Comparison of ENCODE assay signal across 8 mouse cellular contexts in genomic region chr5:37246138-37246910, GRCm38 (mm10). TPM values are rescaled to one million over a fixed set of nuclear protein-coding genes. Genes with fewer than 3 reads are reported as not detected.
DNase-seq lines count a peak whose midpoint lies in the region; ATAC-seq and TF ChIP-seq lines count a peak whose summit lies in the region.

No protein-coding gene starts in this region.

- dilution Hi-C loops in CH12.LX (cut with MboI; ENCODE audit: extremely low pct_ligation_motif_present, extremely low pct_unique_long_range_greater_than_20kb, low sequenced_read_pairs): no loop called here

- H3K4me1 ChIP-seq in heart, adult 2 months (ENCODE audit: control insufficient read depth, insufficient read depth, low read length): no peaks in the 10 kb centered on the region; the same call in 1 of the 2 replicates
- peaks cover 9 to 36% of the 10 kb centered on the region in 2 experiments for H3K4me1 ChIP-seq in CH12.LX (ENCODE audit: control insufficient read depth in 1 of 2, insufficient read depth in 2 of 2)
- H3K4me1 ChIP-seq in embryonic facial prominence, embryonic 10.5 days: peaks cover 55% of the 10 kb centered on the region
- peaks cover 9% of the 10 kb centered on the region for H3K4me1 ChIP-seq in intestine, embryonic 14.5 days (replicated peaks; ENCODE audit: control insufficient read depth, insufficient read depth, low read length)
- peaks cover 76% of the 10 kb centered on the region for H3K4me1 ChIP-seq in neural tube, embryonic 12.5 days

- no peak overlapping the region for H3K27ac ChIP-seq in heart, adult 2 months
- H3K27ac ChIP-seq in CH12.LX (ENCODE audit: insufficient read depth, low read depth): peak overlapping the region; percentile 26; the same call in 1 of the 2 replicates
- H3K27ac ChIP-seq in embryonic facial prominence, embryonic 10.5 days (replicated peaks): peak overlapping the region; percentile 87
- H3K27ac ChIP-seq in intestine, embryonic 14.5 days (ENCODE audit: low read depth): no peak overlapping the region
- peak overlapping the region; percentile 90 for H3K27ac ChIP-seq in neural tube, embryonic 12.5 days

- in situ Hi-C loops in CH12.LX (cut with MboI; ENCODE audit: low pct_ligation_motif_present, low pct_unique_long_range_greater_than_20kb, low sequenced_read_pairs): loop anchor here (5.0 kb wide), 1 partner anchor 41 kb away; no protein-coding TSS in a partner anchor

- TF ChIP-seq EP300 in heart, adult 2 months (IDR thresholded peaks at IDR 0.05; ENCODE audit: insufficient read depth, low read depth, low read length): no peak
- TF ChIP-seq EP300 in CH12.LX (IDR thresholded peaks at IDR 0.05; ENCODE audit: low read length): peak; percentile 79

- H3K4me3 ChIP-seq in heart, adult 2 months: peak overlapping the region; percentile 52
- peak overlapping the region; percentile 45 to 73 (median 61) for H3K4me3 ChIP-seq in CH12.LX (replicated peaks in 1 of 3; ENCODE audit: low read depth in 2 of 3, low read length in 2 of 3, poor library complexity in 1 of 3)
- peak overlapping the region; percentile 80 for H3K4me3 ChIP-seq in embryonic facial prominence, embryonic 10.5 days
- H3K4me3 ChIP-seq in intestine, embryonic 14.5 days (ENCODE audit: low read depth, low read length): peak overlapping the region; percentile 50
- H3K4me3 ChIP-seq in neural tube, embryonic 12.5 days: peak overlapping the region; percentile 76

- ATAC-seq in intestine, embryonic 14.5 days (replicated peaks; ENCODE audit: low FRiP score, low TSS enrichment, low read depth): peak; percentile 7; the same call in 1 of the 2 replicates
- peak; percentile 58 for ATAC-seq in neural tube, embryonic 12.5 days (ENCODE audit: low FRiP score, low read depth)

- H3K4me2 ChIP-seq in CH12.LX (ENCODE audit: insufficient read depth, low read depth, poor library complexity, severe bottlenecking): peak overlapping the region; percentile 32
- H3K4me2 ChIP-seq in intestine, embryonic 14.5 days (ENCODE audit: low read length): peak overlapping the region; percentile 68
- peak overlapping the region; percentile 78 for H3K4me2 ChIP-seq in neural tube, embryonic 12.5 days (replicated peaks)

- TF ChIP-seq CTCF in heart, adult 2 months (IDR thresholded peaks at IDR 0.05): no peak
- TF ChIP-seq CTCF in CH12.LX (conservative IDR thresholded peaks at IDR 0.05 in 1 of 2, IDR thresholded peaks at IDR 0.05 in 1 of 2; ENCODE audit: low read depth in 2 of 2, low read length in 2 of 2): no peak

- H3K9me3 ChIP-seq in CH12.LX (replicated peaks; ENCODE audit: low read length): peaks cover 10% of the 10 kb centered on the region
- H3K9me3 ChIP-seq in embryonic facial prominence, embryonic 10.5 days: no peaks in the 10 kb centered on the region
- no peaks in the 10 kb centered on the region for H3K9me3 ChIP-seq in intestine, embryonic 14.5 days (ENCODE audit: control insufficient read depth, low read length)
- H3K9me3 ChIP-seq in neural tube, embryonic 12.5 days: no peaks in the 10 kb centered on the region

- H3K9ac ChIP-seq in heart, adult 2 months (ENCODE audit: low read depth, low read length): no peak overlapping the region
- peak overlapping the region; percentile 48 for H3K9ac ChIP-seq in CH12.LX (ENCODE audit: insufficient read depth, low read depth)
- peak overlapping the region; percentile 37 for H3K9ac ChIP-seq in intestine, embryonic 14.5 days (ENCODE audit: low read length)
- H3K9ac ChIP-seq in neural tube, embryonic 12.5 days: peak overlapping the region; percentile 87

- 3% methylated on average over 33 of the region's 37 CpGs for WGBS in heart, adult 2 months
- WGBS in embryonic facial prominence, embryonic 10.5 days: 1% methylated on average over 37 of the region's 37 CpGs
- 1% methylated on average over 35 of the region's 37 CpGs for WGBS in intestine, embryonic 14.5 days
- 1% methylated on average over 37 of the region's 37 CpGs for WGBS in neural tube, embryonic 12.5 days

- H3K36me3 ChIP-seq in heart, adult 2 months (ENCODE audit: control insufficient read depth, insufficient read depth, low read length): no peaks in the 10 kb centered on the region
- H3K36me3 ChIP-seq in CH12.LX (replicated peaks in 1 of 2; ENCODE audit: control insufficient read depth in 1 of 2, insufficient read depth in 1 of 2, low read length in 1 of 2): peaks cover 0 to 2% of the 10 kb centered on the region in 2 experiments
- no peaks in the 10 kb centered on the region for H3K36me3 ChIP-seq in embryonic facial prominence, embryonic 10.5 days (replicated peaks)
- H3K36me3 ChIP-seq in intestine, embryonic 14.5 days (ENCODE audit: control insufficient read depth, insufficient read depth, low read length): no peaks in the 10 kb centered on the region
- no peaks in the 10 kb centered on the region for H3K36me3 ChIP-seq in neural tube, embryonic 12.5 days

- intact Hi-C loops in heart, adult 2 months (cut with DNase I): no loop called here
- intact Hi-C loops in heart, postnatal 36 days (cut with DNase I): no loop called here

- peaks cover 13% of the 10 kb centered on the region for H3K27me3 ChIP-seq in heart, adult 2 months (ENCODE audit: control insufficient read depth, insufficient read depth, low read length)
- peaks cover 12% of the 10 kb centered on the region for H3K27me3 ChIP-seq in CH12.LX (replicated peaks)
- peaks cover 66% of the 10 kb centered on the region for H3K27me3 ChIP-seq in embryonic facial prominence, embryonic 10.5 days (replicated peaks; ENCODE audit: low read depth, poor library complexity, severe bottlenecking)
- peaks cover 63% of the 10 kb centered on the region for H3K27me3 ChIP-seq in intestine, embryonic 14.5 days (replicated peaks; ENCODE audit: control insufficient read depth, insufficient read depth, low read length)
- peaks cover 20% of the 10 kb centered on the region for H3K27me3 ChIP-seq in neural tube, embryonic 12.5 days (replicated peaks)

- DNase-seq in heart, adult 2 months: peak in 1 of 2 experiments; percentile 7
- DNase-seq in heart, postnatal 36 days: no peak
- peak; percentile 82 for DNase-seq in CH12.LX (ENCODE audit: extremely low read depth)
- peak; percentile 50 for DNase-seq in embryonic facial prominence, embryonic 10.5 days (ENCODE audit: low spot score)
- DNase-seq in intestine, embryonic 14.5 days (ENCODE audit: low spot score): peak; percentile 54
- no peak for DNase-seq in adrenal gland, postnatal 36 days
- DNase-seq in kidney, postnatal 4 days: no peak

- no peaks in the 10 kb centered on the region for H3K79me2 ChIP-seq in heart, adult 2 months (replicated peaks; ENCODE audit: control insufficient read depth, insufficient read depth, low read length)
- H3K79me2 ChIP-seq in CH12.LX (replicated peaks; ENCODE audit: control insufficient read depth, extremely low read depth, insufficient read depth, poor library complexity, severe bottlenecking): no peaks in the 10 kb centered on the region

- TF ChIP-seq POLR2A in heart, adult 2 months (IDR thresholded peaks at IDR 0.05; ENCODE audit: insufficient read depth, low read depth, low read length): no peak
- no peak; the same call in 1 of the 2 replicates for TF ChIP-seq POLR2A in CH12.LX (IDR thresholded peaks at IDR 0.05; ENCODE audit: low read depth, low read length)

- no peak for TF ChIP-seq RAD21 in CH12.LX (IDR thresholded peaks at IDR 0.05; ENCODE audit: low read depth, low read length)

TF ChIP-seq in CH12.LX, 34 proteins besides CTCF, POLR2A, EP300 and RAD21 (continues in another document):
- TF ChIP-seq JUND (conservative IDR thresholded peaks at IDR 0.05; ENCODE audit: low read depth, low read length) (no peak), ZC3H11A (IDR thresholded peaks at IDR 0.05; ENCODE audit: low read depth, low read length) (no peak), POLR2AphosphoS2 (IDR thresholded peaks at IDR 0.05; ENCODE audit: low read depth, low read length) (no peak), E2F4 (IDR thresholded peaks at IDR 0.05; ENCODE audit: insufficient replicate concordance, low read depth, low read length) (no peak), ZNF384 (IDR thresholded peaks at IDR 0.05; ENCODE audit: low read depth, low read length) (no peak), RCOR1 (conservative IDR thresholded peaks at IDR 0.05; ENCODE audit: low read depth, low read length) (0 out of 2 replicates have a peak, but pooled peaks have one; percentile 45), SMC3 (IDR thresholded peaks at IDR 0.05; ENCODE audit: low read depth, low read length) (no peak), MAFK (IDR thresholded peaks at IDR 0.05; ENCODE audit: insufficient replicate concordance, low read length) (0 out of 2 replicates have a peak, but pooled peaks have one; percentile 8), NRF1 (IDR thresholded peaks at IDR 0.05; ENCODE audit: low read depth, low read length) (0 out of 2 replicates have a peak, but pooled peaks have one; percentile 17), MXI1 (IDR thresholded peaks at IDR 0.05; ENCODE audit: low read depth, low read length) (no peak), GABPA (IDR thresholded peaks at IDR 0.05; ENCODE audit: insufficient replicate concordance, low read depth, low read length) (no peak), UBTF (IDR thresholded peaks at IDR 0.05; ENCODE audit: low read depth, low read length) (no peak), KAT2A (IDR thresholded peaks at IDR 0.05; ENCODE audit: insufficient replicate concordance, low read length) (0 out of 2 replicates have a peak, but pooled peaks have one; percentile 38), ELF1 (IDR thresholded peaks at IDR 0.05; ENCODE audit: low read depth, low read length) (peak; percentile 48), MYC (IDR thresholded peaks at IDR 0.05; ENCODE audit: low read depth, low read length) (no peak), USF2 (conservative IDR thresholded peaks at IDR 0.05; ENCODE audit: low read depth, low read length) (no peak), SIN3A (IDR thresholded peaks at IDR 0.05; ENCODE audit: low read length) (peak; percentile 68), ETS1 (conservative IDR thresholded peaks at IDR 0.05; ENCODE audit: low read depth, low read length) (no peak; the same call in 1 of the 2 replicates), JUN (IDR thresholded peaks at IDR 0.05; ENCODE audit: insufficient read depth, low read depth, low read length) (no peak), USF1 (IDR thresholded peaks at IDR 0.05; ENCODE audit: low read depth, low read length) (no peak)

RNA-seq across cellular contexts. Expression of gene Crmp1, which starts 4.6 kb away (rescaled TPM):
- under 1 TPM; 0.55 to 0.77 TPM for total RNA-seq in heart, adult 2 months (2021)
- polyA plus RNA-seq in heart, adult 2 months (2012; rRNA removed): 0.59 and 0.97 TPM in 2 replicates
- total RNA-seq in heart, postnatal 36 days (2021): under 1 TPM; 0.65 to 0.69 TPM
- total RNA-seq in CH12.LX (2012; rRNA removed) (9.1 and 10.5 TPM in 2 replicates), CH12.LX (2014; rRNA removed) (3.3 TPM in 2 replicates)
- 19.6 and 20.1 TPM in 2 replicates for polyA plus RNA-seq in CH12.LX (2012; ENCODE audit: insufficient read length, low read depth)
- 80.2 and 88.4 TPM in 2 replicates for polyA plus RNA-seq in embryonic facial prominence, embryonic 10.5 days (2016; fragmentation: Nextera tagmentation; extraction: Ambion mirVana)
- 46.4 and 49.8 TPM in 2 replicates for polyA plus RNA-seq in intestine, embryonic 14.5 days (2014; fragmentation: Nextera tagmentation; extraction: Ambion mirVana)
- 660 and 714 TPM in 2 replicates for polyA plus RNA-seq in neural tube, embryonic 12.5 days (2016; fragmentation: Nextera tagmentation; extraction: Ambion mirVana)
- 1 to 10 TPM; 5.2 to 6.6 TPM for total RNA-seq in adrenal gland, postnatal 36 days (2021)

Comparison
In these comparisons a context has a peak if more than half of its experiments do, and no peak if none do; other contexts are left out.
1. DNase-seq: peak in CH12.LX (single experiment), embryonic facial prominence, embryonic 10.5 days (single experiment) and intestine, embryonic 14.5 days (single experiment); none in heart, postnatal 36 days (0 of 2), adrenal gland, postnatal 36 days (0 of 2) and kidney, postnatal 4 days (0 of 2).
2. H3K27ac ChIP-seq: peak in CH12.LX (single experiment), embryonic facial prominence, embryonic 10.5 days (single experiment) and neural tube, embryonic 12.5 days (single experiment); none in heart, adult 2 months (single experiment) and intestine, embryonic 14.5 days (single experiment).
3. RNA of gene Crmp1, which starts 4.6 kb away (polyA plus RNA-seq): 660 to 714 TPM in neural tube, embryonic 12.5 days, 80.2 to 88.4 TPM in embryonic facial prominence, embryonic 10.5 days, 46.4 to 49.8 TPM in intestine, embryonic 14.5 days and 19.6 to 20.1 TPM in CH12.LX; 0.59 to 0.97 TPM in heart, adult 2 months; every median in the first group is over 10 times any median in the second.
4. Peak in every context shown above with its lines, with median percentiles within 50 percentile points of each other: H3K4me3 ChIP-seq and H3K4me2 ChIP-seq.